Mouse (Mus musculus) bone marrow, adult 2 months (tissue): ENCODE data around the gene Clk4. TPM values are rescaled to one million over a fixed set of nuclear protein-coding genes. Genes with fewer than 3 reads are reported as not detected.

ENCODE experiments used
- H3K27ac ChIP-seq: fragments of 200-500 bp; 2 replicates; pipeline ENCODE4 v1.5.1; 2012; ENCODE audit warnings: low read depth, mild to moderate bottlenecking, control low read depth, inconsistent platforms, low read length; ENCODE audit not compliant: control insufficient read depth, poor library complexity, insufficient read depth
- H3K4me1 ChIP-seq: fragments of 200-500 bp; 2 replicates; pipeline ENCODE4 v1.6.1; 2011; ENCODE audit warnings: low read length; ENCODE audit not compliant: control insufficient read depth, insufficient read depth
- H3K4me3 ChIP-seq: fragments of 200-500 bp; replicated peaks from 2 replicates; pipeline ENCODE3; 2011; ENCODE audit warnings: mild to moderate bottlenecking, low read depth, low read length, control low read depth; ENCODE audit not compliant: control insufficient read depth
- CTCF ChIP-seq: fragments of 200-500 bp; IDR thresholded peaks from 2 replicates; pipeline ENCODE4 v1.5.1; 2011; ENCODE audit warnings: low read length, control low read depth; ENCODE audit not compliant: control insufficient read depth, insufficient read depth
- POLR2A ChIP-seq: fragments of 200-500 bp; IDR thresholded peaks from 2 replicates; pipeline ENCODE4 v1.6.1; 2011; ENCODE audit warnings: low read depth, mild to moderate bottlenecking, control low read depth, low read length, borderline replicate concordance; ENCODE audit not compliant: control insufficient read depth
- WGBS: fragments of 180-500 bp; shearing (Covaris S2); methylation state at CpG from one replicate; pipeline ENCODE4 v1.1.7; 2018; 5-methylcytosine and 5-hydroxymethylcytosine counted together
- polyA plus RNA-seq: library from polyadenylated mRNA; stranded (reverse); fragments of >200 nt; gene quantifications from 2 replicates; pipeline ENCODE4 v1.2.4, GENCODE M21; 2011; ENCODE audit warnings: low replicate concordance; ENCODE audit not compliant: missing spikeins, insufficient read depth, insufficient read length

The Clk4 gene
- polyA plus RNA-seq, 1 experiment = 144 TPM

- no peak for TF ChIP-seq POLR2A
- TF ChIP-seq CTCF = no peak
- no peak overlapping the region for H3K27ac ChIP-seq
- no peaks in the 10 kb centered on the region for H3K4me1 ChIP-seq
- no peak overlapping the region for H3K4me3 ChIP-seq
- 52% methylated on average over 2 of the region's 2 CpGs for WGBS
These were observed 32.5 kb downstream of the Clk4 start for GRCm38 (mm10) chr11:51293956-51294530.

- 65% methylated on average over 3 of the region's 3 CpGs for WGBS
These were observed 34.2 kb downstream of the Clk4 start for GRCm38 (mm10) chr11:51295742-51296141.

GRCm38 (mm10) chr11:51298691-51299090 lies 37.2 kb downstream of the Clk4 start:
- H3K4me3 ChIP-seq = no peak overlapping the region
- H3K4me1 ChIP-seq = no peaks in the 10 kb centered on the region
- 81% methylated on average over 4 of the region's 4 CpGs for WGBS
- no peak overlapping the region for H3K27ac ChIP-seq
- no peak for TF ChIP-seq POLR2A
- no peak for TF ChIP-seq CTCF

More at GRCm38 (mm10) chr11:51295742-51296141, 34.2 kb downstream of the Clk4 start:
- Histone ChIP-seq H3K4me1 (no peaks in the 10 kb centered on the region), H3K27ac (no peak overlapping the region), H3K4me3 (no peak overlapping the region)
- TF ChIP-seq CTCF = no peak
- no peak for TF ChIP-seq POLR2A

GRCm38 (mm10) chr11:51302396-51302795 lies 40.9 kb downstream of the Clk4 start:
- no peaks in the 10 kb centered on the region for H3K4me1 ChIP-seq
- H3K4me3 ChIP-seq = no peak overlapping the region
- 84% methylated on average over 5 of the region's 5 CpGs for whole genome bisulfite sequencing
- TF ChIP-seq CTCF (no peak), POLR2A (no peak)
- no peak overlapping the region for H3K27ac ChIP-seq

- TF ChIP-seq CTCF (no peak), POLR2A (no peak)
- WGBS = 83% methylated on average over 12 of the region's 12 CpGs
- Histone ChIP-seq H3K27ac (no peak overlapping the region), H3K4me3 (no peak overlapping the region), H3K4me1 (no peaks in the 10 kb centered on the region)
These were observed 42.5 kb downstream of the Clk4 start for GRCm38 (mm10) chr11:51303981-51304553.

- H3K27ac ChIP-seq = no peak overlapping the region
- H3K4me1 ChIP-seq = no peaks in the 10 kb centered on the region
- no peak for TF ChIP-seq POLR2A
- no peak for TF ChIP-seq CTCF
- no peak overlapping the region for H3K4me3 ChIP-seq
- 59% methylated on average over 5 of the region's 5 CpGs for WGBS
These were observed 46.8 kb downstream of the Clk4 start for GRCm38 (mm10) chr11:51308306-51308705.

- 80% methylated on average over 8 of the region's 8 CpGs for WGBS
- Histone ChIP-seq H3K4me3 (no peak overlapping the region), H3K27ac (no peak overlapping the region), H3K4me1 (no peaks in the 10 kb centered on the region)
- TF ChIP-seq POLR2A (no peak), CTCF (no peak)
These were observed 50.3 kb downstream of the Clk4 start for GRCm38 (mm10) chr11:51311846-51312245.

- Histone ChIP-seq H3K27ac (no peak overlapping the region), H3K4me3 (no peak overlapping the region), H3K4me1 (no peaks in the 10 kb centered on the region)
- 78% methylated on average over 7 of the region's 7 CpGs for WGBS
- TF ChIP-seq POLR2A (no peak), CTCF (no peak)
These were observed 54.7 kb downstream of the Clk4 start for GRCm38 (mm10) chr11:51315991-51316810.
